Mouse (Mus musculus) kidney, postnatal 36 days (tissue): ENCODE measurements around the gene Cideb.
A peak's percentile ranks its signal among the peaks of the same experiment; 100 is the strongest.

ENCODE experiments used
- DNase-seq, 2 experiments: peaks; one replicate each; pipeline ENCODE4 v3.0.0; 2021 to 2022; ENCODE audit warnings: mixed read lengths in 2 of 2

The Cideb gene

GRCm38 (mm10) chr14:55758363-55758784, at the start of gene Cideb:
Cideb (minus strand) TSS chr14:55758458.
- DNase-seq: peak; percentile 77 to 88

DNA sequence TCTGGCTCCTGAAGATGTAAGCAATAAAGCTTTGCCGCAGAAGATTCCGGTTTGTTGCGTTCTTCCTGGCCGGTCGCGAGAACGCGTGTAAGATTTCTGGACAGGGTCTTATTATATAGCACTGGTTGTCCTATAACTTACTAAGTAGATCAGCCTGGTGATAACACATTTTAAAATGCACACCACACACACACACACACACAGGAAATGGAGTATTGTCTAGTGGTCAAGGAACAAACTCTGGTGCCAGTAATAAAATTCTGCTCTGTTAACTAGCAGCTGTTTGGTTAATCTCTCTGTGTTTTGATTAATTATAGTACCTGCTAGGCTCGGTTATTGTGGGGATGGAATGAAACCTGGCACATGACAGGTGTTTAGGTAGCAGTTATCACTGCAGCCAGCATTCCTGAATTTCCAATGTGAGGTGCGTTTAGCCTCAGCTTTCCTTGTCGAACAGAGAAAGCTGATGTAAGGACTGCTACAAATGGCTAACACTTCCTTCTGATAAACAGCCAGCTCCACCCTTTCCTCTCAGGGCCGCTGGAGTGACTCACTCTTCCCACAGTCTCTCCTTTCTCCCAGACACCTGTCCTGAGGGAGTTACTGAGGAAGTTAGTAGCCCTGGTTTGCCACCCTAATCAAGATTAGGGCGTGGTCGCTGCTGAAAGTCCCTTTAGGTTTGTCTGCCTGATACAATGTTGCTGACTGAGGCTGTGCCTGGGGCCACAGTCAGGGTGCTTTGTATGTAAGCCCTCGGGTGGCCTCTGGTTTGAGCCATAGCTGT, 37.3 kb upstream of the Cideb start:
- no peak for DNase-seq

- peak in 1 of 2 experiments; percentile 34 for DNase-seq
These were observed 35.7 kb upstream of the Cideb start for GRCm38 (mm10) chr14:55793946-55794345.

GRCm38 (mm10) chr14:55793461-55793860, 35.2 kb upstream of the Cideb start:
- DNase-seq: no peak

- peak in 1 of 2 experiments; percentile 61 for DNase-seq
These were observed 30.2 kb upstream of the Cideb start, which contains the start of gene Ripk3 for GRCm38 (mm10) chr14:55788256-55789050. Ripk3 (minus strand) TSS chr14:55788865.

DNA sequence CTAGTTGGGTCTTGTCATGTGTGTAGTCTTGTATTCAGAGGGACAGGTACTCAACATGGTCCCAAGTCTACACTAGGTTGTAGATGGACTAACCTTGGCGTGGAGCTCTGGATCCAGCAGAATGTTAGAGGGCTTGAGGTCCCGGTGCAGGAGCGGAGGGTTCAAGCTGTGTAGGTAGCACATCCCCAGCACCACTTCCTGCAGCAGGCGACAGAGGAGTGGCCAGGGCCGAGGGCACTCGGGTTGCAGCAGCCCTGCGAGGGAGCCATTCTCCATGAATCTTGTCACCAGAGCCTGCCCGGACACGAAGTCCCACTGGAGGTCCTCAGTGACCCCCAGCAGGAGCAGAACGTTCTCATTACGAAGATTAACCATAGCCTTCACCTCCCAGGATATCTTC, 29.5 kb upstream of the Cideb start:
- DNase-seq: no peak

DNA sequence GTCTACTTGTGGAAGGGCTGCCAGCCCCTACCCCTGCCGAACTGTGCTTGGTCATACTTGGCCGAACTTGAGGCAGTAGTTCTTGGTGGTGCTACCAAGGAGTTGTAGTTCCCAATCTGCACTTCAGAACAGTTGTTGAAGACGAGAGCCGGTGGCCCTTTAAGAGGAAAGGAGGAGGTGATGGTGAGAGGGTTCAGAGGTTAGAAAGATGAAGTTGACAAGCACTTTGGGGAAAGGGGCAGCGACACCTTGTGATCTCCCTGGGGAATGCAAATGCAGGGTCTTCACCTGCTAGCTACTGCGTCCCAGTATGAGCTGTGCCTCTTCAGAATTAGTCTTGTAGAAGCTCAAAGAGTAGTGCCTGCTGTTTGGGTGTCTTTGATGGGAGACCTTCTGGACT, 26.9 kb upstream of the Cideb start:
- no peak for DNase-seq

GRCm38 (mm10) chr14:55783958-55784235, 25.6 kb upstream of the Cideb start, which contains the start of gene Adcy4:
Adcy4 (minus strand) TSS chr14:55784095.
- peak in 1 of 2 experiments; percentile 48 for DNase-seq

DNA sequence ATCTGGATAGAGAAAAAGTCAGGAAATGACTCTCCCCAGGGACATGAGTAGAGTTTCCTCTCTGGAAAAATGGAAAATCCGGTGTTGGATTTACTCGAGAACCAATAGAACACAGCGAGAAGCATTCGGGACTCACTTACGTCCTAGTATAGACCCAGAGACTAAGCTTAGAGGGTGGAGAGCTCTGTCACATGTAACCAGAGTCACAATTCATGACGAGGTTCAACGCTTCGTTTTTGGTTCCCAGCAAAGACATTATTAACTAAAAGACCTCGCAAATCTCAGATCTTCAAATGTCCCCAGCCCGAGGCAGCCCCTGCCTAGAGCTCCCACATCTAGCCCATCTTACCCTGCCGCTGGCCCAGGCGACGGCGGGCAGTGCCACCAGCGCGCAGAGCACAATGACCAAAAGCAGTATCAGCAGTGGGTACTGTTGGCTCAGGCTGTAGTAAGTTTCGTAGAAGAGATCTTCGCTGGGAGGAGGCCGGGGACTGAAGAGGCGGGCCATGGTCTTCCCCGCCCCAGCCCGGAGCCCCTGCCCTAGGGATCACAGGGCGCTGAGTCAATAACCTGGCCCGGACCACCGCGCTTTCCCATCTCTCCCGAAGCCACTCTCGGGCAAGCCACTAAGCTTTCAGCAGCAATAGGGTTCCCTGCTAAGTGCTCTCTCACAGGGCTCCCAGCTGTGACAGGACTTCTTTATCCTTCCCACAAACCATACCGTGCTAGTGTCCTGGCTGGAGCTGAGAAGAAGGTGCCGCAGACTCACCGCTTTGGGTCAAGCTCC, 25.1 kb upstream of the Cideb start:
- peak in 1 of 2 experiments; percentile 74 for DNase-seq

- no peak for DNase-seq
These were observed 24.2 kb upstream of the Cideb start for GRCm38 (mm10) chr14:55782361-55782960.

DNA sequence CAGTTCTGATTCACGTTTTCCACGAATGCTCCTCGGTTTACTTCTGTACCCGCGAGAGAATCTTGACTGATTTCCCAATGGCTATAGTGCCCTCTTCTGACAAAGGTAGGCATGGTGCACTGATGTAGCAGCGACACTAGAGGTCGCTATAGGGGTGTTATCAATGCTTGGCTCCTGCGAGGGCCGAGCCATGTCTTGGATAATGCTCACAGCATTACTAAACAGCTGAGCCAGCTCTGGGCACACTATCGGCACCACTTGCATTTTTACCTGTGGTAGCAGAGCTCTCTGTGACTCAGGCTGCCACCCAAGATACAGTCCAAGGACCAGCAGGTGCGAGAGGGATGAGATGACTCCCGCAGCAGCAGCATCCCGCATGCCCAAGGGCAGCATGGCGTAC, 23.1 kb upstream of the Cideb start:
- peak; percentile 76 to 78 for DNase-seq

DNA sequence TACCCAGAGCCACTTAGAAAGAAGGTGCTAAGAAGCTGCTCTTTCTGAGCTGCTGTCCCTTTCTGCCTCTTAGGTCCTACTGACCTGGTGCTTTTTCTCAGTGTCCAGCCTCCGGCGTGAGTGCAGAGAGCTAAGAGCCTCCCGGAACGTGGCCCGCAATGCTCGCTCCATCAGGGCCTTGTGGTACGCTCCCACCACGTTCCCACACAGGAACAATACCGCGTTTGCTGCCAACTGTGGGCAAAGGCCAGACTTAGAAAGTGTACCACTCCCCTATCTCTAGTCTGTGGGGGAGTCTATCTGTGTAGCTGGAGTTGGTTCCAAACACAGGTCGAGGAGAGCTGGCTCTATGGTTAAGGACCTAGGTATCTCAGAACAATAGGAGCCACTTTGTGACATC, 22.5 kb upstream of the Cideb start:
- no peak for DNase-seq

DNA sequence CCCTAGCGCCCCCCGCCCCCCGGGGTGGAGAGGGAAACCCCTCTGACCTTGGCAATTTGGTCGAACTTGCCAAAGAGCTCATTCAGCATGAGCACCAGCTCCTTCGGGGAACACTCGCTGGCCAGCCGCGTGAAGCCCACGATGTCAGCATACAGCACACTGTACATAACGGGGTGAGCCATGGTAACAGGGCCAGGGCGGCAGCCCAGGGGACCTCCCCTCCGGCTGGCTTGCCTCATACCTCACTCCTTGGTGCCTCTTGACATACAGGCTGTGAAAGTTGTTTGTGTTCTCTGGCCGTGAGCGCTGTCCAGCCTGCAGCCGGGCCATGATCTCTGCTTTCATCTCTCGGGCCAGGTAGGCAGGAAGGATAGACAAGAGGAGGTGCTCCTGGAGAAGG, 21.4 kb upstream of the Cideb start:
- DNase-seq: no peak

- DNase-seq: no peak
These were observed 20.4 kb upstream of the Cideb start for GRCm38 (mm10) chr14:55778686-55779085.

DNA sequence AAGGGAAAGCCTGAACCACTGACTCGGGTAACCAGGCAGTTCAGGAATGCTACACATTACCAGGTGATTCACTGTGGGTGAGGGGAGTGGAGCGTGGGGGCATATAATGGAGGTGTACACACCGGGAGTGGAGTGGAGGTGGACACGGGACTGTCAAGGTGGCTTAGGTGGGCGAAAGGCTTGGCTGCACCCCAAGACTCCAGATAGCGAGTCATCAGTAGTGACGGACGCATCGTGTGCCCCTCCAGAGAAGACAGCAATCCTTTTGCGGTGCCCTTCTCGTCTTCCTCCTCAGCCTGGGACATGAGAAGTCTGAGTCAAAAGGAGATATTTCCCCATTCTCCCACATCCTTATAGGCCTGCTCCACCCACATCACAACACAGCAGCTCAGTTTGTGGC, 19.5 kb upstream of the Cideb start:
- DNase-seq: no peak

- DNase-seq: no peak
These were observed 18.9 kb upstream of the Cideb start for GRCm38 (mm10) chr14:55777176-55777575.

DNA sequence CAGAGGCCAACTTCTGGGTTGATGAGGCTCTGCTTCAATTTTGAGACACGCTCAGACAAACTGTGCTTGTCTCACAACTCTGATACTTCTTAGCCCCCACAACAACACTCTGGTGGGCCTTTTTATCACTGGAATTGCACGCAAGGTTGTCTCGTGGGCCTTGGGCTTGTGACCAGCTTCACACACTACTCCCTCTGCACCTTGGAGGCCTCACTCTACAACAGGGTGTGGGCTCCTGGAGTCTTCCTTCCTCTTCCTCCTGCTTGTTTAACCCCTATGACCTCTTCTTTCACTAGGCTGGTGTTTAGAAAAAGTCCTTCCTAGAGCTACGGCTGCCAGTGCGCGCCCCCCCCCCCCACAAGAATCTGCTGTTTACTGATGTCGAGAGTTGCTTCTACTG, 18.5 kb upstream of the Cideb start:
- no peak for DNase-seq

DNA sequence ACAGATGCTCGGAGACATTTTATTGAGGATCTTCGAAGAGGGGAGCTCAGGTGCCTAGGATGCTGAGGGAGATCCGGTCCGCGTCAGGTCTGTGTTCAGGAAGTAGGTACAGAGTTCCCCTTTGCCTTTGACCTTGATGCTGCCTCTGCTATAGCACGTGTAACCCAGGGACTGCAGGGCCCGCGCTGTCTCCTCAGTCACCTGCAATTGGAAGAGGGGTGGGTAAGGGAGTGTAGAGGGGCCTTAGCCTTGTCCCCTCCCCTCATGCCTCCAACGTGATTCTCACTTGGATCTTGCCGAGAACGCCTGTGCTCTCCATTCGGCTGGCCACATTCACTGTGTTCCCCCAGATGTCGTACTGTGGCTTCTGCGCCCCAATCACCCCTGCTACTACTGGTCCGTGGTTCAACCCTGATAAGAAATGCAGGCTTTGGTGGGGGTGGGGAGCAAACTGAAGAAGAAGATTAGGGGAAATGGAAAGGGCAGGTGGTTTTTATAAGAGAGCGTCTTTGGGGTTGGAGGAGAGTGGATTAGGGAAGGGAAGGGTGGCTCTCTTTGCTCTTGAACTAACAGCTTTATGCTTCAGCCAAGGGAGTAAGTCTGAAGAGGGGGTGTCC, 10.9 kb upstream of the Cideb start:
- DNase-seq: no peak

DNA sequence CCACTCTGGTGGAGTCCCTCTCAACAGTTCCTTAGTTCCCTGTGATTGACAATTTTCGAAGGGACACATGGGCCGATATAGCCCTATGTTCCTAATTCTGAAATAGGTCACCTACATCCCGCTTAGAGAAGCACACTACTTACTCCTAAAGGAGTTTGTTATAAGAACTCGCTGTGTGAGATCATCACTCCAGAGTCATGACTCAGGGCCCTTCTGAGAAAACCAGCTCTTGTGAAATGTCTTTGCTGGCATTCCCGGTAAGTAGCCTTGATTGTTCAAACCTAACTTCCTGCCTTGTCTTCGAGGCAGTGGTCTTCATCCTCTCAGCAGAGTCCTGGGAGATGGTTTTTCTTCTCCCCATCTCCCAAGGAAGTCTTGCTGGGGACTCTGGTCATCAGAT, 10.3 kb upstream of the Cideb start:
- no peak for DNase-seq

- peak; percentile 81 to 88 for DNase-seq
These were observed 9.5 kb upstream of the Cideb start for GRCm38 (mm10) chr14:55767519-55768414.

DNA sequence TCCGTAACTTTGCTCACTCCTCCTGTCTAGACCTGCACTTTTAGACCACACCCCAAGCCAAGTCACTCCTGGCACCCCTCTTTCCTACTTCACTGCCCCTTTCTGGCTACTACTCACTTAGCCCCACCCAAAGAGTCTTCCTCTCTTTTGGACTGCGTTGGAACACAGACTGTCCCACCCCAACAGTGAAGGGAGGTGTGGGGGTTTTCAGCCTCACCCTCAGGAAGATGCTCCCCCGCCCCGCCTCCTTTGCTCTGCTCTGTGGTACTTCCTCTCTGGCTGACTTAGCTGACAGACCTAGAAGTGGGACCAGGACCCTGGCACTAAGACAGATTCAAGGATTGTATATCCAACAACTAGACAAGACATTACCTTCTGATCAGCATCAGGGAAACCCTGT, 7.4 kb upstream of the Cideb start, which contains the start of gene Ltb4r1:
Ltb4r1 (plus strand) TSS at position 267 of the 400 bp plus-strand sequence.
- no peak for DNase-seq
